Mouse (Mus musculus) cerebral cortex, adult 2 months (tissue): ENCODE data around the gene 1110032F04Rik.

Experiments
- WGBS: fragments of 180-500 bp; shearing (Covaris S2); methylation state at CpG from one replicate; pipeline ENCODE4 v1.1.7; 2018; 5-methylcytosine and 5-hydroxymethylcytosine counted together

The 1110032F04Rik gene

DNA sequence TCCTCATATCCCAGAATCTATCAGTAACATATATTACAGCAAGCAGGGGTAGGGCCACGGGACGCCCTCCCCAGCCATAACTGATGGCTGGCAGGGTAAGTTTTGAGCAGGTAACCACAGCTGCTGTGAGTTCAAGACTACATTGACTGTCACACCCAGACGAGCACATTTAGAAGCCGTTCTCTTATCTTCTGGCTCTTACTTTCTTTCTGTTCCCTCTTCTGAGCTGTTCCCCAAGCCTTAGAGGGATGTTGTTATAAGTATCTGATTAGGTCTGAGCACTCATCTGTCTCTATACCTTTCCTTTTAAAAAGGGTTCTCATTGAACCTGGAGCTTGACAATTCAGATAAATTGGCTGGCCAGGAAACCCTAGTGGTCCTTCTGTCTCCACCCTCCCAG, 38.1 kb downstream of the 1110032F04Rik start:
- WGBS: 91% methylated on average over 4 of the region's 4 CpGs
